Mouse (Mus musculus) olfactory bulb, adult 2 months (tissue): ENCODE results near the gene Tmem100.

Source experiments
- CTCF ChIP-seq: fragments of 200-500 bp; IDR thresholded peaks from 2 replicates; pipeline ENCODE4 v1.5.1; 2012; ENCODE audit warnings: low read depth, mild to moderate bottlenecking, low read length, moderate library complexity; ENCODE audit not compliant: insufficient read depth
- POLR2A ChIP-seq: fragments of 200-500 bp; IDR thresholded peaks from 2 replicates; pipeline ENCODE4 v1.6.1; 2012; ENCODE audit warnings: mild to moderate bottlenecking, low read depth, low read length, moderate library complexity; ENCODE audit not compliant: insufficient read depth

DNA sequence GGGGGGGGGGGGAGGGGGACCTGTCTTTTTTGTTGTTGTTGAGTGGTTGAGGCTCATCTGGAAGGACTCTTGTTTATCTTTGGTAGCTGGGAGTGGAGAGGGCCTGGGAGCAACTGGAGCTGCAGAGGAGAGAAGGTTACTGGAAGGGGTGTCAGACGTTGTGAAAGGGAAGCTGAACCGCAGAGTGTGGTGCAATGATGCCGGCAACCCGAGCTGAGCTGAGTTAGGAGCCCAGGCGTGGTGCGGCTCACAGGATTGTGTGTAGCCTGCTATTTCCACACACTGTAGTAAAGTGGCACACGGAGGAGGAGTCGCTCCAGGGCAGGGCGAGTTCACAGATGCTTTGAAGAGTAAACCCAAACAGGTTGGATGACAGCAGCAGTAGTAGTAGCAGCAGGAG is 41.6 kb downstream of the Tmem100 start:
- no peak for TF ChIP-seq CTCF
- TF ChIP-seq POLR2A: no peak
